Mouse (Mus musculus) hindbrain, embryonic 16.5 days (tissue): ENCODE measurements around the gene Pipox. TPM values are rescaled to one million over a fixed set of nuclear protein-coding genes. Genes with fewer than 3 reads are reported as not detected.

Experiments
- ATAC-seq: fragments of 200-750 bp; cut with Nextera tagmentation; 2 replicates; pipeline ENCODE4 v1.8.0; 2017; ENCODE audit warnings: moderate TSS enrichment, moderate library complexity
- H3K27ac ChIP-seq: fragments of 300-500 bp; sonication (generic); 2 replicates; pipeline ENCODE4 v1.5.1; 2014; ENCODE audit warnings: low read depth, mild to moderate bottlenecking, control low read depth, low read length, moderate library complexity
- H3K27me3 ChIP-seq: fragments of 300-500 bp; sonication (generic); replicated peaks from 2 replicates; pipeline ENCODE4 v1.6.1; 2014; ENCODE audit warnings: low read length; ENCODE audit not compliant: control insufficient read depth, insufficient read depth
- H3K36me3 ChIP-seq: fragments of 300-500 bp; sonication (generic); 2 replicates; pipeline ENCODE4 v1.6.1; 2014; ENCODE audit warnings: mild to moderate bottlenecking, low read length, moderate library complexity, mixed read lengths; ENCODE audit not compliant: control insufficient read depth, insufficient read depth
- H3K4me1 ChIP-seq: fragments of 300-500 bp; sonication (generic); 2 replicates; pipeline ENCODE4 v1.6.1; 2014; ENCODE audit warnings: low read depth, low read length; ENCODE audit not compliant: control insufficient read depth, insufficient read depth
- H3K4me2 ChIP-seq: fragments of 300-500 bp; sonication (generic); 2 replicates; pipeline ENCODE4 v1.6.1; 2014; ENCODE audit warnings: mild to moderate bottlenecking, low read length, control low read depth, moderate library complexity
- H3K4me3 ChIP-seq: fragments of 300-500 bp; sonication (generic); 2 replicates; pipeline ENCODE4 v1.5.1; 2014; ENCODE audit warnings: mild to moderate bottlenecking, low read length, control low read depth, moderate library complexity
- H3K9ac ChIP-seq: fragments of 300-500 bp; sonication (generic); 2 replicates; pipeline ENCODE4 v1.6.1; 2014; ENCODE audit warnings: low read depth, mild to moderate bottlenecking, control low read depth, low read length, moderate library complexity
- H3K9me3 ChIP-seq: fragments of 300-500 bp; sonication (generic); 2 replicates; pipeline ENCODE4 v1.6.1; 2014; ENCODE audit warnings: mild to moderate bottlenecking, low read length, moderate library complexity; ENCODE audit not compliant: control insufficient read depth
- WGBS: fragments of 180-500 bp; shearing (Covaris S2); extraction: QIAGEN DNeasy Blood & Tissue Kit; methylation state at CpG from one replicate; pipeline ENCODE4 v1.1.7; 2014; 5-methylcytosine and 5-hydroxymethylcytosine counted together
- polyA plus RNA-seq: library from polyadenylated mRNA; unstranded; fragments of >200 nt; fragmentation: Nextera tagmentation; extraction: Ambion mirVana; gene quantifications from 2 replicates; pipeline ENCODE4 v1.2.1, GENCODE M21; 2015

Pipox gene
- polyA plus RNA-seq, 1 experiment from 2014 or later: 5.9 TPM

DNA sequence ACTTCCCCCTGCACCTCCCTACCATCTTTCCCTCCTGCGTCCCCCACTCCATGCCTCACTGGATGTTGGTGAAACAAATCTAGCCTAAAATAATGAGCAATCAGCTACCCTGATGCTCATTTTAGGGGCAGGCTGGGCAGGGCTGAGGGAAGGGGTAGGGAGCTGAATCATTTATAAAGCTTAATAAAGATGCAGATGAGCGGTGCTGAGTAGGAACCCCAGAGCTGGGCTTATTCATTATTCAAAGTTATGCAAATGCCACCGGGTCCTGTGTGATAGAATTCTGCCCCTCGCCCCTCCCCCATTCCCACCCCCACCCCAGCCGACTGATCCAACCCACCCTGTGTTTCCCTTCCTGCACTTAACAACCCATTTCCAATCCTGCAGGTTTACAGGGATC is 18.6 kb downstream of the Pipox start:
- ATAC-seq: 0 out of 2 replicates have a peak, but pooled peaks have one; percentile 18
- peaks cover 49% of the 10 kb centered on the region for H3K4me1 ChIP-seq
- no peak overlapping the region for H3K9ac ChIP-seq
- no peak overlapping the region for H3K4me3 ChIP-seq
- no peaks in the 10 kb centered on the region for H3K9me3 ChIP-seq
- 26% methylated on average over 5 of the region's 5 CpGs for WGBS
- H3K4me2 ChIP-seq: no peak overlapping the region
- H3K36me3 ChIP-seq: no peaks in the 10 kb centered on the region
- no peaks in the 10 kb centered on the region for H3K27me3 ChIP-seq
- H3K27ac ChIP-seq: no peak overlapping the region

DNA sequence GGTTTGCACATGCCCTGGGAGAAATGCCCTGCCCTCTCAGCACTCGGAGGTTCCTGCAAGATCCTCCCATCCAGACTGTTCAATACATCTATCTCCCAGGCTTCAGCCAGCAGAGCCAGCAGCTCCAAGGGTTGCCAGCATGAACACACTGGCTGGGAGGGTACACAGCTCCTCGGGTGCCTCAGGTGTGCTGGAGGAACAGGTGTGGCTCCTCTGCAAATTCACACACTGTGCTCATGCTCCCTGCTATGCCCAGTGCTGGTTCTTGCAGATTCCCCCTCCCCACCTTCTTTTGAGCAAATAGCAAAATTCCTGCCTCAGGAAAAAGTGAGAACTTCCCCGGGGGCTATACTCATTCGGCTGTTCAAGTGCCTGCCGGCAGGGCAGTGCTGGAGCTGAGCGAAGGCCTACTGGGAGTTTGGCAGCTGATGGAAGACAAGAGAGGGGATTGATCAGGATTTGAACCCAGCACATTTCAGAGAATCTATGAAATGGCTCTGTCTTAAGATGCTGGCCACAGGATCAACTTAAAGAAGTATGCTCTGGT is 19.1 kb downstream of the Pipox start:
- H3K27me3 ChIP-seq: no peaks in the 10 kb centered on the region
- H3K4me1 ChIP-seq: peaks cover 49% of the 10 kb centered on the region
- WGBS: 41% methylated on average over 6 of the region's 6 CpGs
- no peak overlapping the region for H3K4me2 ChIP-seq
- no peak overlapping the region for H3K4me3 ChIP-seq
- H3K36me3 ChIP-seq: no peaks in the 10 kb centered on the region
- H3K9ac ChIP-seq: peak overlapping the region; percentile 38; the same call in 1 of the 2 replicates
- no peak overlapping the region for H3K27ac ChIP-seq
- H3K9me3 ChIP-seq: no peaks in the 10 kb centered on the region
- no peak for ATAC-seq

DNA sequence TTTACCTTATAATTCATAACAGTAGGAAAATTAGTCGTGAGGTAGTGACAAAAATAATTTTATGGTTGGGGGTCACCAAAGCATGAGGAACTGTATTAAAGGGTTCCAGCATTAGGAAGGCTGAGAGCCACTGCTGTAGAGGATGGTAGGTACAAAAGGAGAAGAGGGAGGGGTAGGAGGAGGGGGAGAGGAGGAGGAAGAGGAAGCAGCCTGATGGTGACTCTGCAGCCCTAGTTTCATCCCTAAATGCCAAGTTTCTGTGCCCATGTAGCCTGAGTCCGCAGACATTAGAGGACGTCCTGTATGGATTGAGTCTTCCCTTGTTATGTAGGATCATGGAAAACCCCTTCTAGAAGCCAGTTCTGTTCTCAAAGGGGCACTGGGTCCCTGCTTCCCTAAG is 20.8 kb downstream of the Pipox start:
- H3K4me3 ChIP-seq: no peak overlapping the region
- H3K4me2 ChIP-seq: no peak overlapping the region
- H3K9ac ChIP-seq: no peak overlapping the region
- peaks cover 54% of the 10 kb centered on the region for H3K4me1 ChIP-seq
- H3K27ac ChIP-seq: peak overlapping the region; percentile 69; the same call in 1 of the 2 replicates
- no peak for ATAC-seq
- no peaks in the 10 kb centered on the region for H3K36me3 ChIP-seq
- H3K9me3 ChIP-seq: no peaks in the 10 kb centered on the region
- WGBS: 44% methylated on average over 3 of the region's 3 CpGs
- no peaks in the 10 kb centered on the region for H3K27me3 ChIP-seq

DNA sequence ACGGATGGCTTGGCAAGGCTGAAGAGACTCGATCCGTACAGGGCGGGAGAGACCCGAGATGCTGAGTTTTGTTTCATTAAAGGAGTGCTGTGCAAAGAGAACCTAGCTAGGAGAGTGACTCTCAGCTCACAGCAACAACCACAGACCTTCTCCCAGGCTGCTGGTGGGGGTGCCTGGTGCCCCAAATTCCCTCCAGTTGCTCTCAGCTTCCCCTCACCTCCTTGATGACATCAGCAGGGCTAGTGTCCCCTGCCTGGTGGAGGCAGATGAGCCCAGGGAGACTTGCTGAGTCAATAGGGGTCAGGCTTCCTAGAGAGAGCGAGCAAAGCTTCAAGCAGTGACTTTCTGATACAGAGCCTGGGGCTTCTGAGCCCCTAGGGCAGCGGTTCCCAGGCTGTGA is 21.2 kb downstream of the Pipox start:
- Histone ChIP-seq H3K27me3 (no peaks in the 10 kb centered on the region), H3K4me1 (peaks cover 59% of the 10 kb centered on the region), H3K36me3 (no peaks in the 10 kb centered on the region), H3K4me2 (peak overlapping the region; percentile 34; the same call in 1 of the 2 replicates), H3K9me3 (no peaks in the 10 kb centered on the region), H3K4me3 (no peak overlapping the region), H3K9ac (peak overlapping the region; percentile 24; the same call in 1 of the 2 replicates), H3K27ac (peak overlapping the region; percentile 69)
- WGBS: 10% methylated on average over 7 of the region's 7 CpGs
- ATAC-seq: peak; percentile 44

DNA sequence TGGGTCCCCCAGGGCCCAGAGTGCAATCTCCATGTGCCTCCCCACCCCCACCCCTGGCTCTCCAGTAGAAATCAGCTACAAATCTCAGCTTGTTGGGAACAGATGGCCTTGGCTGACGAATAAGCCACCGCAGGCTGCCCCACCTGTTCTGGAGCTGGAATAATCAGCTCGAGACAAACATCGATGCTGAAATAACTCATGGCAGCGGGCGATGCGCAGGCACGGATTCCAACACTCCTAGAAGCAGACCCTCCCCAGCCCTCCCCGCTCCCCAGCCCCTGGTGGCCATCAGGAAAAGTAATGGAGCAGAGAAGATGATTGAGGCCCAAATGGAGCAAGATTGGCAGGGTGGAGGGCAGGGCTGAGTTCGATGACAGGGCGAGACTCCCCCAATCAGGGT is 21.7 kb downstream of the Pipox start:
- 2% methylated on average over 11 of the region's 11 CpGs for WGBS
- peak; percentile 41 for ATAC-seq
- Histone ChIP-seq H3K9ac (peak overlapping the region; percentile 24; the same call in 1 of the 2 replicates), H3K36me3 (no peaks in the 10 kb centered on the region), H3K27ac (peak overlapping the region; percentile 69), H3K27me3 (no peaks in the 10 kb centered on the region), H3K4me2 (peak overlapping the region; percentile 34; the same call in 1 of the 2 replicates), H3K4me1 (peaks cover 63% of the 10 kb centered on the region), H3K4me3 (no peak overlapping the region), H3K9me3 (no peaks in the 10 kb centered on the region)

DNA sequence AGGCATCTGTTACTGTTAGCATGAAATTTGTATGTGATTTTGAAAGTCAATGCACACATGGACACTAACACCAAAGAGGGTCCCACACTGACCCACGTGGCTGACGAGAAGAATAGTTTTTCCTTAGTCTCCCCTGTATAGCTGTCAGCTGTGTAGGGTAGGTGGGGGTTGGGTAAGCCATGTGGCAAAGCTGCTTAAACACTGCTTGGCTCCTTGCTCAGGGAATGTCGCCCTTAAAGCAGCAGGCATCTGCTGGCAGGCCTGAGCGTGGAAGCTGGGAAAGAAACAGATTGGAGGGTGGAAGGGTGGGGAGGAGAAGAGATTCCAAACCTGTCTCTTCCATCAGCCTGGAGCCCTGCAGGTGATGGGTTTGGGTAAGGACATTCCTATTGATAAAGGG is 22.5 kb downstream of the Pipox start:
- no peak overlapping the region for H3K4me2 ChIP-seq
- H3K27me3 ChIP-seq: no peaks in the 10 kb centered on the region
- H3K36me3 ChIP-seq: no peaks in the 10 kb centered on the region
- H3K4me3 ChIP-seq: no peak overlapping the region
- H3K4me1 ChIP-seq: peaks cover 61% of the 10 kb centered on the region
- no peaks in the 10 kb centered on the region for H3K9me3 ChIP-seq
- peak overlapping the region; percentile 44; the same call in 1 of the 2 replicates for H3K27ac ChIP-seq
- ATAC-seq: peak; percentile 58
- 14% methylated on average over 4 of the region's 4 CpGs for WGBS
- no peak overlapping the region for H3K9ac ChIP-seq

DNA sequence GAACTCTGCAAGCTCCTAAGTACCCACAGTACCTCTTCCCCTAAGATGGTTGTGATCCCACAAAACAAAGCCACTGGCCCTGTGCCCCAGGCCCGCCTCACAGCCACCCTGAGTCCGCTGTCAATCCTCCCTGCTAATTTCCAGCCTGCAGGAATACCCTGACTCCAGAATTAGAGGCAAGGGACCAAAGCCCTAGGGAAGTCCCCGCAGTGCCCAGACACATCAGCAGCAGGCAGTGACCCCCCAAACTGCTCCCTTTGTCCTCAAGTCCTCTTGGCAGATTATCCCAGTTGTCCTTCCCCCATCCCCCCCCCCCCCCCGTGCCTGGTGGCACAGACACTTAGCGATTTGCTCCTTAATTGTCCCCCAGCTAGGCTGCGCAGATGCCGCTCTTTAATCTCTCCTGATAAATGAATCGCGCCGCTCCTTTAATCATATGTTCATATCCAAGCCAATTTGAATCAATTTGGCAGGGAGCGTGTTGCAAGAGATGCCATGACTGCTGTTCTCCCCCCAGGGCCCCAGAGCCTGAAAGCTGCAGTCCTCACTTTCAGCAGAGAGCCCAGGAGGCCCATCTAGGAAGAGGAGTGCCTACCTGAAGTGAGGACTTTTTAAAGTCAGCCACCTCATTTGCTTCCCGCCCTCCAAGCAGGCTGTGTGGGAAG is 26.3 kb downstream of the Pipox start:
- Histone ChIP-seq H3K9me3 (no peaks in the 10 kb centered on the region), H3K27me3 (no peaks in the 10 kb centered on the region), H3K4me1 (peaks cover 37% of the 10 kb centered on the region), H3K4me2 (no peak overlapping the region), H3K9ac (no peak overlapping the region), H3K27ac (peak overlapping the region; percentile 24; the same call in 1 of the 2 replicates), H3K4me3 (no peak overlapping the region), H3K36me3 (no peaks in the 10 kb centered on the region)
- 8% methylated on average over 11 of the region's 12 CpGs for WGBS
- ATAC-seq: 0 out of 2 replicates have a peak, but pooled peaks have one; percentile 21

DNA sequence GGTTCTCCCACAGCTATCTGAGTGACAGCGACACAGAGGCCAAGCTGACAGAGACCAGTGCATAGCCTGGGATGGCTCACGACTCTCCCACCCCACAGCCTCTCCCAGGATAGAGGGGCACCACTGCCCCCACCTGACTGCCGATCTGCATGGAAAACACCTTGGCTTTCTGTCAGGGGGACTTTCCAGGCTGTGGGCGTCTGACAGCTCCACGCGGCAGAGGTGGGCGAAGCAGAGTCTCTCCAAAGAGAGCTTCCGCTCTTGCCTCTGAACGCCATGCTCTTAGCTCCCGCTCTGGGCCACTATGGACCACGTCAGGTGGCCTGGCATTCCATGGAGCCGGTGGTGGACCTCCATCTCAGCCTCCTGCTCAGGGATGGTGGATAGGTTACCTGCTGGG is 29.1 kb downstream of the Pipox start:
- 59% methylated on average over 12 of the region's 12 CpGs for WGBS
- Histone ChIP-seq H3K4me1 (peaks cover 26% of the 10 kb centered on the region), H3K4me2 (no peak overlapping the region), H3K4me3 (no peak overlapping the region), H3K36me3 (peaks cover 8% of the 10 kb centered on the region; the same call in 1 of the 2 replicates), H3K27me3 (no peaks in the 10 kb centered on the region), H3K9me3 (no peaks in the 10 kb centered on the region), H3K9ac (no peak overlapping the region), H3K27ac (no peak overlapping the region)
- ATAC-seq: no peak

DNA sequence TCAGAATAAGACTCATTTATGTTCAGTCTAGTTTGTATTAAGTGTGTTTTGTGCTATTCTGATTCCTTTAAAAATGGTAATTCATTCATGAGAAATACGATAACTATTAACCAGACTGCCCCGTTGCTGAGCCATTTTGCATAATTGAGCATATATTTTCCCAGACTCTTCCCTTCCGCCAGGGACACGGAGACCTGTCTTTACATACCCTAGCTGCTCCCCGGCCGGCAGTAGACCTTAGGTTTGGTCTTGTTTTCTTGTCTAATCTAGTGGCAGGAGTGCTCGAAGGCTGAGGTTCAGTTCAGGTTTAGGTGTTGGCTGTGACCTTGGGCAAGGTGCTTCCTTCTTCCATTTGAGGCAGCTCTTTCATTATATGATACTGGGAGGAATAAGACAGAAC is 31.0 kb downstream of the Pipox start:
- no peak overlapping the region for H3K27ac ChIP-seq
- whole genome bisulfite sequencing: 65% methylated on average over 7 of the region's 7 CpGs
- H3K4me1 ChIP-seq: peaks cover 34% of the 10 kb centered on the region

More for the DNA sequence above, 31.0 kb downstream of the Pipox start:
- Histone ChIP-seq H3K4me3 (no peak overlapping the region), H3K4me2 (no peak overlapping the region), H3K36me3 (peaks cover 10% of the 10 kb centered on the region; the same call in 1 of the 2 replicates), H3K9me3 (no peaks in the 10 kb centered on the region), H3K27me3 (no peaks in the 10 kb centered on the region), H3K9ac (no peak overlapping the region)
- ATAC-seq: no peak
